Mouse (Mus musculus) liver, embryonic 14.5 days (tissue): ENCODE results near the gene Lin37. TPM values are rescaled to one million over a fixed set of nuclear protein-coding genes. Genes with fewer than 3 reads are reported as not detected.

Experiments
- ATAC-seq: fragments of 200-750 bp; cut with Nextera tagmentation; 2 replicates; pipeline ENCODE4 v1.8.0; 2017; ENCODE audit warnings: moderate number of reproducible peaks, mild to moderate bottlenecking, moderate library complexity; ENCODE audit not compliant: insufficient read depth
- DNase-seq, 3 experiments: peaks; one replicate each; pipeline ENCODE4 v3.0.0-alpha.2; 2012 to 2013; ENCODE audit warnings: low read depth in 3 of 3, low spot score in 3 of 3
- H3K27ac ChIP-seq: fragments of 300-500 bp; sonication (generic); 2 replicates; pipeline ENCODE4 v1.5.1; 2014; ENCODE audit warnings: moderate library complexity, mild to moderate bottlenecking, control low read depth, inconsistent platforms
- H3K27me3 ChIP-seq: fragments of 300-500 bp; sonication (generic); 2 replicates; pipeline ENCODE4 v1.6.1; 2014; ENCODE audit warnings: mild to moderate bottlenecking, low read length, moderate library complexity; ENCODE audit not compliant: control insufficient read depth, insufficient read depth
- H3K36me3 ChIP-seq: fragments of 300-500 bp; sonication (generic); replicated peaks from 2 replicates; pipeline ENCODE4 v1.6.1; 2014; ENCODE audit warnings: low read depth; ENCODE audit not compliant: control insufficient read depth, insufficient read depth
- H3K4me1 ChIP-seq, 2 experiments: fragments of 200-500 bp in 1 of 2; fragments of 300-500 bp in 1 of 2; sonication (generic) in 1 of 2; replicated peaks; 2 replicates each; pipeline ENCODE4 v1.6.1; 2012 to 2014; ENCODE audit warnings: antibody characterized with exemption in 1 of 2, inconsistent platforms in 1 of 2, low read length in 1 of 2; ENCODE audit not compliant: control insufficient read depth in 2 of 2, insufficient read depth in 2 of 2
- H3K4me2 ChIP-seq: fragments of 300-500 bp; sonication (generic); 2 replicates; pipeline ENCODE4 v1.6.1; 2014; ENCODE audit warnings: low read depth, mild to moderate bottlenecking, control low read depth, moderate library complexity
- H3K4me3 ChIP-seq, 2 experiments: fragments of 200-500 bp in 1 of 2; fragments of 300-500 bp in 1 of 2; sonication (generic) in 1 of 2; 2 replicates each; pipeline ENCODE4 v1.5.1; 2012 to 2014; ENCODE audit warnings: low read depth in 2 of 2, low read length in 2 of 2, mild to moderate bottlenecking in 2 of 2, control low read depth in 1 of 2, inconsistent platforms in 1 of 2, moderate library complexity in 1 of 2; ENCODE audit not compliant: insufficient read depth in 1 of 2
- H3K9ac ChIP-seq: fragments of 300-500 bp; sonication (generic); replicated peaks from 2 replicates; pipeline ENCODE4 v1.6.1; 2014; ENCODE audit warnings: mild to moderate bottlenecking, control low read depth, moderate library complexity
- H3K9me3 ChIP-seq: fragments of 300-500 bp; sonication (generic); 2 replicates; pipeline ENCODE4 v1.6.1; 2016; ENCODE audit warnings: low read length, mixed read lengths; ENCODE audit not compliant: control insufficient read depth
- CTCF ChIP-seq: IDR thresholded peaks from 2 replicates; pipeline ENCODE4 v1.5.1; 2016; ENCODE audit warnings: antibody characterized with exemption, low read depth, control low read depth
- EP300 ChIP-seq: IDR thresholded peaks from 2 replicates; pipeline ENCODE4 v1.6.1; 2016; ENCODE audit warnings: antibody characterized with exemption, low read depth
- whole genome bisulfite sequencing: fragments of 180-500 bp; shearing (Covaris S2); extraction: QIAGEN DNeasy Blood & Tissue Kit; methylation state at CpG from one replicate; pipeline ENCODE4 v1.1.7; 2014; ENCODE audit not compliant: insufficient replicate concordance; 5-methylcytosine and 5-hydroxymethylcytosine counted together
- polyA plus RNA-seq, 2 experiments: library from polyadenylated mRNA; depleted of rRNA in 1 of 2; stranded (reverse) in 1 of 2; unstranded in 1 of 2; fragments of >200 nt; fragmentation: Nextera tagmentation in 1 of 2; extraction: Ambion mirVana in 1 of 2; gene quantifications; 2 replicates each; pipeline versions ENCODE4 v1.2.1 to v1.2.3; 2012 to 2014

The Lin37 gene
- polyA plus RNA-seq, 2 experiments = 17.6 to 21.2 TPM

GRCm38 (mm10) chr7:30590927-30591604 is 31.4 kb upstream of the Lin37 start:
- peaks cover 6% of the 10 kb centered on the region for H3K36me3 ChIP-seq
- no peak for DNase-seq
- no peak overlapping the region for H3K4me3 ChIP-seq
- H3K27me3 ChIP-seq = no peaks in the 10 kb centered on the region
- H3K9me3 ChIP-seq = no peaks in the 10 kb centered on the region
- no peak overlapping the region for H3K27ac ChIP-seq
- no peak overlapping the region for H3K4me2 ChIP-seq
- peaks cover 10 to 25% of the 10 kb centered on the region in 2 experiments for H3K4me1 ChIP-seq
- ATAC-seq = no peak
- TF ChIP-seq CTCF = no peak
- no peak for TF ChIP-seq EP300
- 76% methylated on average over 9 of the region's 9 CpGs for WGBS
- H3K9ac ChIP-seq = no peak overlapping the region

DNA sequence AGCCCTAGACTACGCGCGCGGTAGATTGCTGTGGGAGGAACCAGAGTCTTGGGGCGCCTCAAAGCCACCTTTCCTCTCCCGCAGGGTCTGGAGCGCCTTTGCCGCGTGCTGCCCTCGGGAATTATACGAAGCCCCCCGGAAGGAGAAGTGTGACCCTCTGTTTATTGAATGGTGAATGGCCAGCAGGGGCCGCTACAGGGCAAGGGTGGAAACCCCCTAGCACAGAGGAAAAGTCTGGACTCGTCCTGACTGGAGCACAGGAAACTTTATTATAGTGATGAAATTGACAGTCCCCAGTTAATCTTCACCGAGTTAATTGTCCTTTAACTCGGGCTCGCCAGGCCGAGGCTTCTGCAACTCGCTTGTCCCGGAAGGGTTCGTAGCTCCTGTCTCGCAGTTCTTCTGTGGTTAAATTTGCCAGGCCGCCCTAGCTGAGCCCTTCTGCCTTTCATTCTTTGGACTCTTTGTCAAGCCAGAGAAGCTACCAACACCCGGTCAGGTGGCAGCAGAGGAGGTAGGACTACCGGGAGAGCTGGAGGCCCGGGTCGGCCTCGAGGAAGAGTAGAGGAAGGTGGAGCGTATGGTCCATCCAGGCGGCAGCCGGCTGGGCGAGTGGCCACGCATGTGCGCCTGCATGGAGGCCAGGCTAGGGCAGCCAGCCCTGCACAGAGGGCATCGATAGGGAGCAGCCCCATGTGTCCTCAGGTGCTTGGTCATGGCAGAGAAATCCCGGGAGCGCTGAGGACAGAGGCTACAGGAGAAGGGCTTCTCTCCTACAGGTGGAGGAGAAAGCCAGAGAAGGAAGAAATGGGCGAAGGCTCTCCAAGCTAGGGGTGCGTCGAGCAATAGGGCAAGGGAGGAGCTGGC is 30.0 kb upstream of the Lin37 start:
- DNase-seq = peak; percentile 60 to 71 (median 62)
- ATAC-seq = peak; percentile 31
- WGBS = 28% methylated on average over 40 of the region's 40 CpGs
- H3K27me3 ChIP-seq = no peaks in the 10 kb centered on the region
- peak overlapping the region; percentile 98 for H3K9ac ChIP-seq
- no peaks in the 10 kb centered on the region for H3K9me3 ChIP-seq
- H3K4me3 ChIP-seq = peak overlapping the region; percentile 80 to 94
- peak overlapping the region; percentile 33 for H3K27ac ChIP-seq
- H3K4me2 ChIP-seq = peak overlapping the region; percentile 90
- TF ChIP-seq EP300 = no peak
- peak; percentile 93 for TF ChIP-seq CTCF
- H3K36me3 ChIP-seq = peaks cover 14% of the 10 kb centered on the region
- H3K4me1 ChIP-seq = peaks cover 10 to 22% of the 10 kb centered on the region in 2 experiments

GRCm38 (mm10) chr7:30588676-30589434 is 29.2 kb upstream of the Lin37 start, which contains the start of gene Kmt2b:
Kmt2b (minus strand) TSS chr7:30588726.
- Histone ChIP-seq H3K4me1 (peaks cover 4 to 14% of the 10 kb centered on the region in 2 experiments), H3K4me3 (peak within 1 kb of the TSS; percentile 82 to 94), H3K27ac (peak within 1 kb of the TSS; percentile 67), H3K4me2 (peak within 1 kb of the TSS; percentile 90), H3K9ac (peak within 1 kb of the TSS; percentile 98), H3K36me3 (peaks cover 20% of the 10 kb centered on the region), H3K9me3 (no peaks in the 10 kb centered on the region), H3K27me3 (no peaks in the 10 kb centered on the region)
- WGBS = under 1% methylated on average over 63 of the region's 68 CpGs
- DNase-seq = peak; percentile 91 to 93 (median 93)
- ATAC-seq = peak; percentile 92
- TF ChIP-seq CTCF (no peak), EP300 (no peak)

GRCm38 (mm10) chr7:30587842-30588667 is 28.4 kb upstream of the Lin37 start:
- H3K27ac ChIP-seq = peak overlapping the region; percentile 67
- H3K4me2 ChIP-seq = peak overlapping the region; percentile 90
- under 1% methylated on average over 60 of the region's 67 CpGs for WGBS
- H3K9ac ChIP-seq = peak overlapping the region; percentile 98
- no peaks in the 10 kb centered on the region for H3K9me3 ChIP-seq
- H3K4me1 ChIP-seq = peaks cover 4 to 10% of the 10 kb centered on the region in 2 experiments
- TF ChIP-seq EP300 (no peak), CTCF (no peak)
- H3K4me3 ChIP-seq = peak overlapping the region; percentile 82 to 94
- H3K27me3 ChIP-seq = no peaks in the 10 kb centered on the region
- peaks cover 23% of the 10 kb centered on the region for H3K36me3 ChIP-seq
- DNase-seq (peak in 1 of 3 experiments; percentile 16), ATAC-seq (peak; percentile 32)
